Mouse (Mus musculus): Measurements from ENCODE around the gene Aire.

The Aire gene

DNA sequence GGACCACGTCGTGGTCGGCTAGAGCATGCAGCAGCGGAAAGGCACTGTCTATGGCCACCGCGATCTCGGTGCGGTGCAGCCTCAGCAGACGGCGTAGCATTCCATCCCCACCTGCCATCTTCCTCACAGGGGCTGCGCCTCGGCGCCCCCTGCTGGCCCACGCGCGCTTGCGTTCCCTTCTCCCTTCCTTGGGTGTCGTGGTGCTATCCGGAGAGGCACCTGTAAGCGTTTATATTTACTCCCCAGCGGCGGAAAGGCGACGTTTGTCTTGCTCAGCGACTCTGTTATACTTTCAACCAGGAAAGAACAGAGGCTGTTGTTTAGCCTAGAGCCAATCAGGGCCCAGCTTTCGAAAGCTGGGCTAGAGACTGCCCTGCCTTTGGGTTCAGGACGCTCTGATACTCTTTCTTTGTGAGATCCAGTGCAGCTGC is at the start of gene Aire:
Aire (minus strand) TSS at position 205 of the 431 bp plus-strand sequence.
- no peak for DNase-seq (ENCODE audit: low spot score)

DNA sequence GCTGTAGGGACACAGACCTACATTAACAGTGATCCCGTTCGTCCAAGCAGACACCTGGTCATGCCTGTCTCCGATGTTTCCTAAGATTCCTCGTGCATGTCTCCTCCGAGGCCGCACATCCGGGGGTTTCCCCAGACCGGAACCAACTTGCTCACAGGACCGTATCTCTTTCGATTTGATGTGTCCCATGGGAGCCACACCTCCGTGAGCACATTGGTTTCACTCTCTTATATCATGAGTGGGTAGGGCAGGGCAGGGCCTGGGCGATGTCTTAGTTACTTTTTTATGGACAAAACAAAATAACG is 49.3 kb upstream of the Aire start:
- no peak for DNase-seq (ENCODE audit: low spot score)

DNA sequence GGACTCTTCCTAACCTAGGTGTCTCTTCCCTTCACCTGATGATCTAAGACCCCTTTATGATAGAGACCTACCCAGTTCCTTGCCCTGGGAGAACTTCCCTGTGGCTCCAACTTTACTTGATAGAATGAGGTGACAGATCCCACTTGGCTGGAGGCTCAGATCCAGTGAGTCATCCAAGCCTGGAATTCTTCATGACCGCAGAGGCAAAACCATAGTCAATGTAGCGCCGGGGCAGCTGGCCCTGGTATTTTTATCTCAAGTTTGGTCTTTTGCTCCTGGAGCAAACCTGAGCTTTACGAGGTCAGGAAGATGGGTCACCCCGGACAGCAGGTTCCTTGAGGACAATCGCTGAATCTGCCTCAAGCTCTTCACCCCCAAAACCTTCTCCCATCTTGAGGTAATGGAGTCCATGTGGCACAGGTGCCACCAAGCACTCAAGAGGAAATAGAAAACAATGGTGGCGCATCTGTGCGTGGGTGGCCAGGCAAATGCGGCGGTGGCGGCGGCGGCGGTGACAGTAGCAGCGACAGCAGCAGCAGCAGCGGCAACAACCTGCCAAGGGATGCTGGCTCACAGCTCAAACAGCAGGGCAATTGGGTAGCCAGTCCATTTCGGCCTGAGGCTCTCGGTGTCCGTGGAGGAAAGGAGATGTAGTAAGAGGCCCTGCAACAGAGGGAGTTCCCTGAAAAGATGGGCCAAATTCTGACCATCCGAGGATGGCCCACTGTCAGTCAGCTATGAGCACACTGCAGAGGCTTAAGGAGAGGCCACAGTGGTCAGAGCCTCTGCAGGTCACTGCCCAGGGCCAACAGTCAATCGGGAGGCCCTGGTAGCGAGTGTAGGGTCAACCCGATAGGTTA is 48.7 kb upstream of the Aire start:
- peak; percentile 13 for DNase-seq (ENCODE audit: low spot score)

DNA sequence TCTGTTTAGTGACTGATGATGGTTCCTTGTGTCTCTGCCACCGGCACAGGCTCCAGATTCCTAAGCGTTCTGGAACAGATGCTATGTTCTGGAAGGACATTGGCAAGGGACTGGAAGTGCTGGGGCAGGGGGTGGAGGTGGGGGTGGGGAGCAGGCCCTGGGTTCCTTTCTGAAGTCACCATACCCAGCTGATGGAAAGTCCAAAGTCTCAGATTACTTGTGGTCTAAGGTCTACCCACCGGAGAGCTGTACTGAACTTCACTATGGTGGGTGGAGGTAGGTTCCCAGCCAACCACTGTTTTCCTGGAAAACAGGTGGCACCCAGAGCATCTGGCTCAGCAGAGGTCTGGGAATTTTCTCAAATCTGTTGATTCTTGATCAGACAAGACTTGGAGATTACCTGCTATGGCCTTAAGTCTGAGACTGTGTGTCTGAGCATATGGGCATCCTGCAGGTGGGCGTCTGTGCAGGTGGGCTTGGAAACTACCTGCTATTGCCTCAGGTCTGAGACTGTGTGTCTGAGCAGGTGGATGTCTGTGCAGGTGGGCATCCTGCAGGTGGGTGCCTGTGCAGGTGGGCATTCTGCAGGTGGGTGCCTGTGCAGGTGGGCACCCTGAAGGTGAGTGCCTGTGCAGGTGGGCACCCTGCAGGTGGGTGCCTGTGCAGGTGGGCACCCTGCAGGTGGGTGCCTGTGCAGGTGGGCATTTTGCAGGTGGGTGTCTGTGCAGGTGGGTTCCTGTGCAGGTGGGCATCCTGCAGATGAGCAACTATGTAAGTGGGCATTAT is 47.5 kb upstream of the Aire start:
- DNase-seq (ENCODE audit: low spot score) = no peak

DNA sequence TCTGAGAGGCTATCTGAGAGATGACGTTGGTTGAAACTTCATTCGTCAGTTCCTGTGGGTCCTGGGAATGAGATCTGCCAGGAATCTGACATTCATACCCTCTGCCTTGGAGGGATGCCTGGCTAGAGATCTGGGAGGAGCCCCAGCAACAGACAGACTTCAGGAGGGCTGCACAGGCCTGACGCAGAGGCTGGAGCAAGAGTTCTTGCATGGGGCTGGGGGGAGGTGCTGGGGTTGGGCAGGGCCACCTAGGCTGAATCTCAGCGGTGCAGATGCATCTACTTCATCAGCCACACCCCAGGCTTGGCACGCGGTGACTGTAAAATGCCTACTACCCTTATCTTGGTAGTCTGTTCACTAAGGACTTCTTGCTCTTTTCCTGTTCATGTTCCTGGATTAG is 46.8 kb upstream of the Aire start:
- no peak for DNase-seq (ENCODE audit: low spot score)

DNA sequence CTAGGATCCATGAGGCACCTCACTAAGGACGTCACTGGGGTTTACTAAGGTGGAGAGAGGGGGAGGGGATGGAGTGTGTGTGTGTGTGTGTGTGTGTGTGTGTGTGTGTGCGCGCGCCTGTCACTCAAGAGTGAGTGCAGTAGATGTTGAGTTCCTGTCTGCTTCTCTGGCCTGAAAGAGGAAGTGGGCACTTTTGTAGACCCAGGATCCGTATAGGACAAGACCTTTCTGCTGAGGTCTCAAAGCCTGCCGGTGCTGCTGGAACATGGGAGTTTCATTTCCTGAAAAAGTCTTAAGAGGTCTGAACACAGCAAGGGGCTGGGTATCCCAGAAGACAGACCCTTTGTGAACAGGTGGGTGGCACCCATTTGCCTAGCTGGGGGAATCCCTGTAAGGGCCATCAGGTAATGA is 43.7 kb upstream of the Aire start:
- no peak for DNase-seq (ENCODE audit: low spot score)

DNA sequence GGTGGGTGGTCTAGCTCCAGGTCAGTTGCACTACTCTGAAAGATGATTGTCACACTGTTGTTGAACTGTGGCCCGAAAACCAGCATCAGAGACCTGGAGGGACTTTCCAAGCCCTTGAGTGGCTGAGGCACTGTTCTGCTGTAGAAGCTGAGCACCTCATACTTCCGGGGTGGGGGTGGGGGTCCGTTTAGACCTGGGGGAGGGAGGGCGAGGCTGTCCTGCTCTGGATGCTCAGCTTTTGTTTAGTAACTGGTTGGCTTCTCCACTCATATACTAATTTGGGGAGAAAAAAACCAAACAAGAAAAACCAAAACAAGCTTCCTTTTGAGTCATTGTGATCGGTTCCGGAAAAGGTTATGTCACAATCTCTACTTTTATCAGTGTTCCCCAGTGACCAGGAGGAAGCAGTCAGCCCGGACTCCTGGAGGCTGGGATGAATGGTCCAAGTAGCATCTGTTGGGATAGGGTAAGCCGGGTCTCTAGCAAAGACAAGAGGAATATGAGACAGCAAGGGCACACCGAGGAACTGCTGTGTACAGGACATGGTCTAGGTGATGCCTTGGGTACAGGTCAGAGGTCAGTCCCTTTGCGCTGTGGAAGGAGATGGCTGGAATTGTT is 43.1 kb upstream of the Aire start:
- no peak for DNase-seq (ENCODE audit: low spot score)

DNA sequence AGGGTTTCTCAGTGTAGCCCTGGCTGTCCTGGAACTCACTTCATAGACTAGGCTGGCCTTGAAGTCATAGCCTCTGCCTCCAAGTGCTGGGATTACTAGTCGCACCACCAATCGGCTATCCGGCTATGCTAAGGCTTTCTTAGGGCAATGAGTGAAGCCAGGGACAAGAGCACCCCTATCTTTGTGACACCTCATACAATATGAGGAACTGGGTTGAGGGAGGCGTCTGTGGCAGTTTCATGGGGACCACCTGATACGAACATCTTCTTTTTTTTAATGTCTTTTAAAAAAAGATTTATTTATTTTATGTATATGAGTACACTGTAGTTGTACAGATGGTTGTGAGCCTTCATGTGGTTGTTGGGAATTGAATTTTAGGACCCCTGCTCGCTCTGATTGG is 42.3 kb upstream of the Aire start:
- no peak for DNase-seq (ENCODE audit: low spot score)

DNA sequence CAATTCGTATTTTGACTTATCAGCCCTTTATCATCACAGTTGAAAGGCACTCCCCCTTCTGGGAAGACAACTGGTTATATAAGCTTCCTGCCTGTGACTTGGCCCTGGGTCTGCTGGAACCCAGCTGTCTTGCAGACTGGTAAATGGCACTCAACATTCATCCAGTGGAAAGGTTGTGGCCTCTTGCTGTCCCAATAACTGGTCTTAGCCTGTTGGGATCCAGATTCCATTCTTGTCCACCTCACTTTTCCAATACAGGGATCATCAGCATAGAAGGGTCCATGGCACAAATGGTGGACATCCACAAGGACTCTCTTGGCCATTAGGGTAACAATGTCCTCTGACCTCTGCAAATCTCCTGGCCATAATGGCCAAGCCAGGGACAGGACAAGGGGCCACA is 40.7 kb upstream of the Aire start:
- no peak for DNase-seq (ENCODE audit: low spot score)

DNA sequence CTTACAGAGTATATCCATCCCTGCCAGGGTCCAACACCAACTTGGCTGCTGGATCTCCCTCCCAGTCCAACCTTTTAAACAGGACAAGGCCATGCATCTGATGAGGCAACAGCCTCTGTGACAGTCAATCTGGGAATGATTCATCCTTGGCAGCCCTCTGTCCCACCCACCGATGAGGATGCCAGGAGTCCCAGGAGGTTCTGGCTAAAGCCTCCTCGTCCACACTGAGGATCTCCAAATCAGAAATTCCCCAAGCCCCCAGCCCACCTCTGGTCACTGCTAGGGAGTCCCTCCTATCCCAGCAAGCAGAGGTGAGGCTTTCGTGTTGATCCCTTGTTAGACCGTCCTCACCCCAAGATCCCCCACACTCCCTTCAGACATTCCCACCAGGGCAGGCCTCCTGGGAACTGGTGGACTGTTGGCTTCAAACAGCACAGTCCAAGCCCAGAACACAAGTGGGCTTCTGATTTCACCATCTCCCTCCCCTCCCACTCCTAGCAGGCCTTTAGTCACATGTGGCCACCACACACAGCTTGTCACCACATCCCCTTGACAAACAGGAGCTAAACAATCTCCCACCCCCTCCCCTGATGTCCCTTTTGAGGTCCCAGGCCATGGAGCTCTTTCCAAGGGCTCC is 36.7 kb upstream of the Aire start:
- DNase-seq (ENCODE audit: low spot score) = no peak

DNA sequence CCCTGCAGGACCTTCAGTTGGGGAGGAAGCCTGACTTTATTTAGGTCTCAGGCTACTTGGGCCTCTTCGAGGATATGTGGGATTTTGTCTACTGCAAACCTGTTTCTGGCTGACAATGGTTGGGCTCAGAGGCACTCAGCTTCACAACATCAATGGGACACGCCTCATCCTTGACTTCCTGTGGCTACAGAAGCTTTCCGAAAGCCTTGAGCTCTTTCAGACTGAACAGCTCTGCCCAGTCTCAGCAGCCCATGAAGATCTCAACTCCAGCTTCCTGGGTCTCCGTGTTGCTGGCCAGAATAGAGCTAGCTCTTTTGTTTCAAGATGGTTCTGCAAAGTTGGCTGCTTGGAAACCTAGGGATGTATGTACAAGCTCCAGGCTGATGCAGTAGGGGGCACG is 34.9 kb upstream of the Aire start:
- DNase-seq (ENCODE audit: low spot score) = no peak

DNA sequence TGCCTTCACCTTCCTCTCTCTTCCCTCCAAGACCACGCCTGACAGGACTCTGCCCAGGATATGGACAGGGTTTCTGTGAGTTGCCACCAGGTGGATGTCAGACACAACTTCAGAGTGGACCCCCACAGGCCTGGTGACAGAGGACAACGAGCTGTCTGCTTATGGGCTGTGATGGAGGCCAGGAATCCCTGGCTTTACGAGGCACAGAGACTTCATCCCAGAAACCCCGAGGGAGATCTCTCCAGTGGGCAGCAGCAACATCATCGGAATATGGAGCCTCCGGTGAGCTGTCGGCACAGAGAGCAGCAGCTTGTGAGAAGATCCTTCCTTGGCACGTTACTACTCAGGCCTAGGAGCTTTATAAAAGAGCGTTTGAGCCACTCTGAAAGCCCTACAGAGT is 34.5 kb upstream of the Aire start:
- no peak for DNase-seq (ENCODE audit: low spot score)

DNA sequence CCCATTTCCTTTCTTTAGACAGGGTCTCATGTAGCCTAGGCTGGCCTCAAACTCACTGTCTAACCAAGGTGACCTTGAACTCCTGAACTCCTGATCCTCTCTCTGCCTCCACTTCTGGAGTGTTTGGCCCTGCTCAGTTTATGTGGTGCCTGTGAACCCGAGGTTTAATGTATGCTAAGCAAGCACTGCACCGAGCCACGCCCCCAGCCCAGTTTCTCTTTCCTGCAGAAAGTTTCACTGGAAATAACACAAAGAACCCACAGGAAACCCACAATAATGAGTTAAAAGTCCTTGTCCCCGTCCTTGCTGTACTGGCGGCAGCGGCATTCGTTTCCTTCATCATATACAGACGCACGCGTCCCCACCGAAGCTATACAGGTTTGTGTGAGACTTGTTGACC is 31.6 kb upstream of the Aire start:
- DNase-seq (ENCODE audit: low spot score) = no peak

DNA sequence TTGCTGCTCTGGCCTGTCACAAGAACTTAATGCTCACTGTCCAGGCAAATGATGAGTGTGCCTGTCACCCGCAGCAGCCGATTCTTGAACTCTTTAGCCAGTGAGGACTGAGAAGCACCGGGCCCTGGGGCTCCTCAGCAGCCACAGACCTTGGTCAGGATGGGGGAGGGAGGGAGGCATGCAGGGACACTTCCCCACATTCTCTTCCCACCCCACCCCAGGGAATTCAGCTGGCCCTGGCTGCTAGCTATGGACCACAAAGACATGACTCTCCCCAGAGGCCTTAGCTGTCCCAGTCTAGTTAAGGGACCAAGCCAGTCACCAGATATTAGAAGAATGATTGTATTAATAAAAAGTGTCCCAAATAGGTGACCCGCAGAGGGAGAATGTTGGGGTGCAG is 30.7 kb upstream of the Aire start:
- DNase-seq (ENCODE audit: low spot score) = no peak

DNA sequence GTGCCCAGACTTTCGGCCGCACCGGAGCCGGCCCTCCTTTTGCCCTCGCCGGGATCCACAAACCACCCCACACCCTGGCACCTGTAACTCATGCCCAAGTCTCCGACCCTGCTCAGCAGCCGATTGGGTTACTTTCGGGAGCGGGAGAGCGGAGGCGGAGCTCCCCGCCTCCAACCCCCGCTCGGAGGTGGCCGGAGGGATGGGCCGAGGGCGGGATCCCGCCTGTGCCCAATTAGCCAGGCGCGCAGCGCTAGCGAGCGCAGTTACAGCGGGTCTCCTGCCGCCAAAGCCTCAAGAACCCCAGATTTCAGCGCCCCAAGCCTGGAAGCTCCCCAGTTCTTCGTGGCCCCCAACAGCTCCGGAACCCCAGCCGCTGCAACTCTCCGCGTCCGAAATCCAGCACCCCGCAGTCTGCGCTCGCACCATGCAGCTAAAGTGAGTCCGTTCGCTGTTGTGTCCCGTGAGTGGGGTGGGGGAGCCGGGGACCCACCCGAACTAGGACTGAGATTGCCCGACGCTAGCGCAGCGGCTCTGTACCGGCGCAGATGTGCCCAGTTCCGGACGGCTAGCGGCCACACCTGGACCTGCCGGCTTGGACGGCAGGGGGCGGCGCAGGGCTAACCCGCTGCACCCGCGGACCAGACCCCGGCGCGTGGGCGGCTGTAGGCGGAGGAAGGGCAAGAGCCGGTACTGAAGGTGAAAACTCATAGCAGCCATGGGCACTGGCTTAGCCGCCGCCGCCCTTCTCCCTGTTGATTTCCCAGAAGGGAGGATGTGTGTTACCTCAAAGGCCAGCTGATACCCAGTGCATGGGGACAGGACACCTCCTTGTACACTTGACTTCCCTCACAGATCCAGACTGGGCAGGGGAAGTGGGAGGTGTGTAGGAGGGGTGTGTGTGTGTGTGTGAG is 25.9 kb upstream of the Aire start, which contains the start of gene Icosl:
Icosl (plus strand) TSS at position 202 of the 911 bp plus-strand sequence.
- DNase-seq (ENCODE audit: low spot score) = no peak

DNA sequence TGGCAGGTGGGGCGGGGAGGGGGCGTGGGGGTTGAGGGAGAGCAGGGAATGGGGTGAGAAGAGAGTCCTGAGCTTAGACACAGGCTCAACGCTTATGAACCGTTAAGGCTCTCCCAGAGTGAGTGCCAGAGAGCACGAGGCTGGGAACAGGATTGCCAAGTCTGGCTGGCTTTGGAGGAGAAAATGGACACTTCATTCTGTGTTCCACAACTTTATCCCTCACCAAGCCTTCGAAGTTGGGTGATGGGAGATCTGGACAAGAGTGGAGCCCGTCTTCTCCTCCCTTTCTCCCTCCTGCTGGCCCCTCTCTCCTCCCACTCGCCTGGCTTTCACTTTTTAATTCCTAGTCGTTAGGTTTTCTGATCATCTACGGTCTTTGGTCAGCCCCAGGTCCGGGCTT is 25.1 kb upstream of the Aire start:
- no peak for DNase-seq (ENCODE audit: low spot score)

DNA sequence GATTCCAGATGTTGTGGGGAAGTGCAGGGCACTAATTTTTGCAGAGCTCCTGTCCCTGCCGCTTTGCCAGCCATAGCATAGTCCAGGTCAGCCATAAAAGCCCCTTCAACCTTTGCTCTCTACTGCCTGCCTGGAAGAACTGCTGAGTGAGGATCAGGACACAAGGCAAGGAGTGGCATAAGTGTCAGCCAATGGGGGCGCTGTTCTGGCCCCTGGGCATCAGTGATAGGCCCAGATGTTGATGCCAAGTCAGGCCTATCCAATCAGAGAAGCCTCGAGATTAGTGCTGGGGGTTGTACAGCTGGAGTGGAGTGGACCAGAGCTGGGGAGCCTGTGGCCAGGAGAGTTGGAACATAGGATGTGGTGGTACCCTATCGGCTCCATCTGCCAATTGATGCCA is 23.8 kb upstream of the Aire start:
- DNase-seq (ENCODE audit: low spot score) = no peak

DNA sequence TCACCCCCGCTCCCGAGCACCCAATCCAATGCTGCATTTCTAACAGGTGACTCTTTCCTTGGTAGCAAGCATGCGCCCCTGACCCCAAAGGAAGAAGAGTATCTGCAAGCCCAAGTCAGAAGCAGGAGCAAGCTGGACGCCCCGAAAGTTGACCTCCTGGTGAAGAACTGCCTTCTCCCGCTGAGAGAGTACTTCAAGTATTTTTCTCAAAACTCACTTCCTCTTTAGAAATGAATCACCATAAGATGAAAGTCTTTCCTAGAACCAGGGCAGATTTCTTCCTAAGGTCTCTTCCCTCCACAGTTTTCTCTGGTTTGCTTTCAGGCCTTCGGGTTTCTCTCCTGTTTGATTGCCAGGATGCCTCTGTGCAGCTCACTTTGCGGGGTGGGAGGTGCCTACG is 19.7 kb upstream of the Aire start:
- DNase-seq (ENCODE audit: low spot score) = no peak

DNA sequence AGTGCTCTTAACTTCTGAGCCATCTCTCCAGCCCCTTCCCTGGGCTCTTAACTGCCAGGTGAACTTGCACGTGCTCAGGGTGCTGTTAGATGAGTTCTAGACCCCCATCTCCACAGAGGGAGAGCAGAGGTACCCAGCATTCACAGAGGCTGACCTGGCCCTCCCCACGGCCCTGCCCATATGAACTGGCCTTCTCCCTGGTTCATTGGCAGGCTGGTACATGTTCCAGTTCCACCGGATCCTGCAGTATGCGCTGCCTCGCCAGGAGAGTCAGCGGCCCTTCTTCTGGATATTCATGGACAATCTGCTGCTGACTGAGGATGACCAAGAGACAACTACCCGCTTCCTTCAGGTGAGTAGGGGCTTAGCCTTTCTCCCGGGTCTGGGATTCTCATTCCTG is 13.6 kb upstream of the Aire start:
- DNase-seq (ENCODE audit: low spot score) = no peak

DNA sequence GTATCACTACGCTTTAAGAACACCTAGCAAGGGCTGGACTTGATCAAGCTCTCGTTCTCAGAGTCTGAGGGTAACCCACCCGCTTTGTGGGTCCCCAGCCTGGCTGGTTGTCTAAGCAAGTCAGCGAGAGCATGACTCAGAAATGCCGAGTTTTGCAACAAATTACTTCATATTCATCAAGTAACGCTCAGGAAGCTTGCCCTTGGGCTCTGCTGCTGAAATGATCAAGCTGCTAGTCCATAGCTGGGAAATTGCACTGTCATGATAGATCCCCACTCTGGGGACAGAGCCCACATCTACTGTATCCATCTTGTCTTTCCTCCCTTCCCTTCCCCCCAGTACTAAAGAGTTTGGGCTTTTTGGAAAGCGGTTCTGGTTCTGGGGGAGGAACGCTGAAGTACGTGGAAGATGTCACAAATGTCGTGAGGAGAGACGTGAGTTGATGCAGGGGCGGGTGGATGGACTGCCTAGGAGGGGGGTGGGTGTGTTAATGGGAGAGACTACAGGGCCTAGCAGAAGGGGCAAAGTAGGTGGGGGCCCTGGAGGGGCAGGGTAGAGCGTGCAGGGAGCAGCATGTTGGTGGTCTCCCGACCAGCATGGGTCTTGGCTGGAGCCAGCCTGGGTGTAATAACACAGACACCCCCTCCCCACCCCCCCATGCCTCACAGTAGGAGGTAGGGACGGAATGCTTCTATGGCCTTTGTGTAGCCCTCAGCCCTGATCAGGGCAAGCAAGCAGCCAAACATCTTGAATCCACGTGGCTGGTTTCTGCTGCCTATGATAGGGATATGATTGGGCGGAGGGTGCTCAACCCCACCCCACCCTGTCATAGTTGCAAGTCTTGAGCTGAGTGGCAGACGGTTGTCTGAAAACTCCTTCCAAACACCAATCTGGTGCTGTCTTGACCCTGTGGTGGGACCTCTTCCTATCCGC is 11.5 kb upstream of the Aire start:
- DNase-seq (ENCODE audit: low spot score) = peak; percentile 21

Measured in adipocyte (in vitro differentiated cells).